Mouse (Mus musculus) ES-E14 (cell line): Measurements from ENCODE around the gene Hnrnpd.

Experiments used
- CHD2 ChIP-seq: IDR thresholded peaks from 2 replicates; pipeline ENCODE4 v1.6.1; 2014; ENCODE audit warnings: mild to moderate bottlenecking, low read depth, low read length, inconsistent platforms
- HCFC1 ChIP-seq: IDR thresholded peaks from 2 replicates; pipeline ENCODE4 v1.6.1; 2012; ENCODE audit warnings: low read length, inconsistent platforms, borderline replicate concordance; ENCODE audit not compliant: insufficient read depth
- ZC3H11A ChIP-seq: IDR thresholded peaks from 2 replicates; pipeline ENCODE4 v1.6.1; 2012; ENCODE audit warnings: low read depth, mild to moderate bottlenecking, inconsistent platforms, low read length, borderline replicate concordance
- ZNF384 ChIP-seq: IDR thresholded peaks from 2 replicates; pipeline ENCODE4 v1.6.1; 2012; ENCODE audit warnings: low read depth, low read length, inconsistent platforms

GRCm38 (mm10) chr5:100024403-100024802 is 45.7 kb upstream of the Hnrnpd start:
- no peak for TF ChIP-seq ZC3H11A
- TF ChIP-seq HCFC1 = no peak
- TF ChIP-seq CHD2 = no peak
- TF ChIP-seq ZNF384 = no peak
